Comparison of ENCODE assay signal across 9 mouse cellular contexts in the genomic region with DNA sequence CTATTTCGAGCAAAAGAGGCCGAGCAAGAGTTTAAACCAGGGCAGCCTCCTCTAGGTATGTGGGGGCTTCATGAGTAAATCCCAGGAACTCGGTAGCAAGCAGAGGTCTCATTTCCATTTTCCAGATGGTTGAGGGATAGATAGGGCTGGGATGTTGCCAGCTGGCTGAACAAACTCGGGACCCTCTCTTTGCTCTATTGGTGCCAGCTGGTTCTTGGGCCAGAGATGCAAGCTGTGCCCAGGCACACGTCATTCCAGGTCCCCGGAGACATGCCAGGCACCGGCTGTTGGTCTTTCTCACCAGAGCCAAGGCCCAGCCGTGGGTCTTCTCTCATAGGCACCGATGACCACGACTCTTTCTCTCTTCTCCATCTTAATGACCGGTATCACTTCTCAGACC.
A peak's percentile ranks its signal among the peaks of the same experiment; 100 is the strongest.
DNase-seq lines count a peak whose midpoint lies in the region; ATAC-seq and TF ChIP-seq lines count a peak whose summit lies in the region.
"Had no signal": no experiment of that assay in that cellular context is flagged by ENCODE, and none has a peak within 500 bp of the region (broad histone marks: within the 10 kb centered on the region; RNA-seq: fewer than 3 reads in every experiment).

No protein-coding gene starts in this region.

- H3K9ac ChIP-seq in hindbrain, embryonic 15.5 days: no peak overlapping the region
- no peak overlapping the region for H3K9ac ChIP-seq in hindbrain, embryonic 11.5 days (ENCODE audit: low read depth, low read length)
- H3K9ac ChIP-seq in liver, embryonic 11.5 days (ENCODE audit: low read depth, low read length): no peak overlapping the region

- H3K4me2 ChIP-seq in hindbrain, embryonic 15.5 days: no peak overlapping the region
- no peak overlapping the region for H3K4me2 ChIP-seq in hindbrain, embryonic 11.5 days (replicated peaks; ENCODE audit: low read depth, low read length)
- H3K4me2 ChIP-seq in liver, embryonic 11.5 days: peak overlapping the region; percentile 34

- TF ChIP-seq CTCF in kidney, adult 2 months (conservative IDR thresholded peaks at IDR 0.05; ENCODE audit: insufficient read depth, insufficient read length, low read depth, low read length): no peak

- no peak for DNase-seq in hindbrain, embryonic 11.5 days (ENCODE audit: low spot score)
- DNase-seq in brain, adult 2 months (ENCODE audit: low read depth, low spot score): peak; percentile 59
- peak; percentile 89 to 90 for DNase-seq in cerebellum, postnatal 14 days
- DNase-seq in liver, embryonic 11.5 days (ENCODE audit: low spot score): no peak
- no peak for DNase-seq in kidney, adult 2 months
- no peak for DNase-seq in adrenal gland, adult 18-20 months (ENCODE audit: low spot score in 2 of 2)

- peak overlapping the region; percentile 65 for H3K27ac ChIP-seq in hindbrain, embryonic 15.5 days (replicated peaks)
- no peak overlapping the region for H3K27ac ChIP-seq in hindbrain, embryonic 11.5 days (ENCODE audit: low read depth, low read length)
- H3K27ac ChIP-seq in liver, embryonic 11.5 days (ENCODE audit: low read depth, low read length): no peak overlapping the region
- H3K27ac ChIP-seq in kidney, adult 2 months (ENCODE audit: insufficient read depth, low read depth, low read length): no peak overlapping the region

- no peak overlapping the region for H3K4me3 ChIP-seq in hindbrain, embryonic 15.5 days
- H3K4me3 ChIP-seq in hindbrain, embryonic 11.5 days (ENCODE audit: low read depth, low read length): no peak overlapping the region
- H3K4me3 ChIP-seq in liver, embryonic 11.5 days (ENCODE audit: low read depth, low read length): no peak overlapping the region
- no peak overlapping the region for H3K4me3 ChIP-seq in kidney, adult 2 months (ENCODE audit: insufficient read depth, low read depth, low read length)
- H3K4me3 ChIP-seq: erythroblast, embryonic 14.5 days had no signal

- H3K27me3 ChIP-seq in hindbrain, embryonic 15.5 days: no peaks in the 10 kb centered on the region
- H3K27me3 ChIP-seq in hindbrain, embryonic 11.5 days (ENCODE audit: control insufficient read depth, insufficient read depth, low read length): no peaks in the 10 kb centered on the region
- 0 out of 2 replicates have a peak, but pooled peaks cover 2% of the 10 kb centered on the region for H3K27me3 ChIP-seq in liver, embryonic 11.5 days (replicated peaks; ENCODE audit: control insufficient read depth, insufficient read depth, low read length)
- H3K27me3 ChIP-seq in kidney, adult 2 months (replicated peaks; ENCODE audit: control insufficient read depth, insufficient read depth, low read length): no peaks in the 10 kb centered on the region

- H3K9me3 ChIP-seq in hindbrain, embryonic 15.5 days: no peaks in the 10 kb centered on the region
- no peaks in the 10 kb centered on the region for H3K9me3 ChIP-seq in hindbrain, embryonic 11.5 days (ENCODE audit: control insufficient read depth, low read length)
- H3K9me3 ChIP-seq in liver, embryonic 11.5 days (ENCODE audit: control insufficient read depth, low read length): no peaks in the 10 kb centered on the region

- 44% methylated on average over 11 of the region's 11 CpGs for WGBS in hindbrain, embryonic 15.5 days
- 88% methylated on average over 11 of the region's 11 CpGs for WGBS in hindbrain, embryonic 11.5 days
- WGBS in liver, embryonic 11.5 days: 87% methylated on average over 11 of the region's 11 CpGs
- 89% methylated on average over 11 of the region's 11 CpGs for WGBS in kidney, adult 2 months

- peak; percentile 36; the same call in 1 of the 2 replicates for ATAC-seq in hindbrain, embryonic 15.5 days (ENCODE audit: low FRiP score, low read depth)
- ATAC-seq in hindbrain, embryonic 11.5 days (ENCODE audit: low FRiP score): no peak
- no peak for ATAC-seq in liver, embryonic 11.5 days (replicated peaks; ENCODE audit: low FRiP score)
- no peak for ATAC-seq in erythroid progenitor cell, adult 5-6 weeks (replicated peaks; ENCODE audit: low FRiP score, poor library complexity, severe bottlenecking)

- no peaks in the 10 kb centered on the region for H3K36me3 ChIP-seq in hindbrain, embryonic 15.5 days
- H3K36me3 ChIP-seq in hindbrain, embryonic 11.5 days (ENCODE audit: control insufficient read depth, insufficient read depth, low read length): no peaks in the 10 kb centered on the region
- no peaks in the 10 kb centered on the region for H3K36me3 ChIP-seq in liver, embryonic 11.5 days (ENCODE audit: control insufficient read depth, insufficient read depth, low read length)
- no peaks in the 10 kb centered on the region for H3K36me3 ChIP-seq in kidney, adult 2 months (ENCODE audit: control insufficient read depth, insufficient read depth, low read length)

- no peak for TF ChIP-seq POLR2A in kidney, adult 2 months (IDR thresholded peaks at IDR 0.05; ENCODE audit: low read depth, low read length)

- peaks cover 34% of the 10 kb centered on the region for H3K4me1 ChIP-seq in hindbrain, embryonic 15.5 days (replicated peaks)
- H3K4me1 ChIP-seq in hindbrain, embryonic 11.5 days (replicated peaks; ENCODE audit: control insufficient read depth, insufficient read depth, low read length): no peaks in the 10 kb centered on the region
- no peaks in the 10 kb centered on the region for H3K4me1 ChIP-seq in liver, embryonic 11.5 days (replicated peaks; ENCODE audit: control insufficient read depth, insufficient read depth, low read length)
- H3K4me1 ChIP-seq in kidney, adult 2 months (ENCODE audit: control insufficient read depth, insufficient read depth, low read length): no peaks in the 10 kb centered on the region

Comparison
In these comparisons a context has a peak if more than half of its experiments do, and no peak if none do; other contexts are left out.
1. DNase-seq: peak in brain, adult 2 months (single experiment) and cerebellum, postnatal 14 days (2 of 2); none in hindbrain, embryonic 11.5 days (single experiment), liver, embryonic 11.5 days (single experiment), kidney, adult 2 months (single experiment) and adrenal gland, adult 18-20 months (0 of 2).